Mouse (Mus musculus): ENCODE measurements around the gene 2310009B15Rik. TPM values are rescaled to one million over a fixed set of nuclear protein-coding genes. Genes with fewer than 3 reads are reported as not detected.

2310009B15Rik gene
- polyA plus RNA-seq, 2 experiments: 10.9 to 17.3 TPM

- no peaks in the 10 kb centered on the region for H3K9me3 ChIP-seq (ENCODE audit: control insufficient read depth, low read length)
- no peak overlapping the region for H3K27ac ChIP-seq
- peaks cover 0 to 2% of the 10 kb centered on the region in 2 experiments; a peak in 1 of 4 replicates for H3K4me1 ChIP-seq (replicated peaks; ENCODE audit: control insufficient read depth in 2 of 2, insufficient read depth in 2 of 2, low read length in 1 of 2)
- H3K36me3 ChIP-seq (replicated peaks; ENCODE audit: control insufficient read depth, insufficient read depth, low read depth): no peaks in the 10 kb centered on the region
- H3K4me3 ChIP-seq (ENCODE audit: insufficient read depth in 1 of 2, low read depth in 2 of 2, low read length in 2 of 2): no peak overlapping the region
- 4% methylated on average over 8 of the region's 8 CpGs for WGBS (ENCODE audit: insufficient replicate concordance)
- no peak overlapping the region for H3K9ac ChIP-seq (replicated peaks)
- DNase-seq (ENCODE audit: low read depth in 3 of 3, low spot score in 3 of 3): no peak
- peaks cover 99% of the 10 kb centered on the region for H3K27me3 ChIP-seq (ENCODE audit: control insufficient read depth, insufficient read depth, low read length)
- peak overlapping the region; percentile 40; the same call in 1 of the 2 replicates for H3K4me2 ChIP-seq (ENCODE audit: low read depth)
- no peak for ATAC-seq (ENCODE audit: insufficient read depth)
- TF ChIP-seq CTCF (IDR thresholded peaks at IDR 0.05; ENCODE audit: low read depth) (no peak), EP300 (IDR thresholded peaks at IDR 0.05; ENCODE audit: low read depth) (no peak)
These were observed 14.3 kb downstream of the 2310009B15Rik start for GRCm38 (mm10) chr1:138842315-138842714.

GRCm38 (mm10) chr1:138841306-138842095 is 15.2 kb downstream of the 2310009B15Rik start:
- Histone ChIP-seq H3K4me3 (ENCODE audit: insufficient read depth in 1 of 2, low read depth in 2 of 2, low read length in 2 of 2) (peak overlapping the region; percentile 27 to 34; a peak in 2 of 4 replicates), H3K4me2 (ENCODE audit: low read depth) (peak overlapping the region; percentile 40), H3K27me3 (ENCODE audit: control insufficient read depth, insufficient read depth, low read length) (peaks cover 100% of the 10 kb centered on the region), H3K9me3 (ENCODE audit: control insufficient read depth, low read length) (no peaks in the 10 kb centered on the region), H3K27ac (no peak overlapping the region), H3K9ac (replicated peaks) (no peak overlapping the region), H3K36me3 (replicated peaks; ENCODE audit: control insufficient read depth, insufficient read depth, low read depth) (no peaks in the 10 kb centered on the region), H3K4me1 (replicated peaks; ENCODE audit: control insufficient read depth in 2 of 2, insufficient read depth in 2 of 2, low read length in 1 of 2) (peaks cover 0 to 2% of the 10 kb centered on the region in 2 experiments; a peak in 1 of 4 replicates)
- TF ChIP-seq EP300 (IDR thresholded peaks at IDR 0.05; ENCODE audit: low read depth) (no peak), CTCF (IDR thresholded peaks at IDR 0.05; ENCODE audit: low read depth) (no peak)
- WGBS (ENCODE audit: insufficient replicate concordance): 5% methylated on average over 54 of the region's 54 CpGs
- DNase-seq (ENCODE audit: low read depth in 3 of 3, low spot score in 3 of 3): no peak
- no peak for ATAC-seq (ENCODE audit: insufficient read depth)

- Histone ChIP-seq H3K27ac (no peak overlapping the region), H3K9ac (replicated peaks) (no peak overlapping the region), H3K9me3 (ENCODE audit: control insufficient read depth, low read length) (no peaks in the 10 kb centered on the region), H3K4me2 (ENCODE audit: low read depth) (no peak overlapping the region), H3K4me3 (ENCODE audit: insufficient read depth in 1 of 2, low read depth in 2 of 2, low read length in 2 of 2) (no peak overlapping the region), H3K36me3 (replicated peaks; ENCODE audit: control insufficient read depth, insufficient read depth, low read depth) (no peaks in the 10 kb centered on the region), H3K4me1 (replicated peaks; ENCODE audit: control insufficient read depth in 2 of 2, insufficient read depth in 2 of 2, low read length in 1 of 2) (peaks cover 0 to 2% of the 10 kb centered on the region in 2 experiments; a peak in 1 of 4 replicates), H3K27me3 (ENCODE audit: control insufficient read depth, insufficient read depth, low read length) (peaks cover 97% of the 10 kb centered on the region)
- ATAC-seq (ENCODE audit: insufficient read depth) (no peak), DNase-seq (ENCODE audit: low read depth in 3 of 3, low spot score in 3 of 3) (no peak)
- TF ChIP-seq CTCF (IDR thresholded peaks at IDR 0.05; ENCODE audit: low read depth) (no peak), EP300 (IDR thresholded peaks at IDR 0.05; ENCODE audit: low read depth) (no peak)
- 10% methylated on average over 25 of the region's 25 CpGs for WGBS (ENCODE audit: insufficient replicate concordance)
These were observed 16.0 kb downstream of the 2310009B15Rik start for GRCm38 (mm10) chr1:138840440-138841305.

GRCm38 (mm10) chr1:138839809-138840430 is 16.7 kb downstream of the 2310009B15Rik start:
- Histone ChIP-seq H3K9ac (replicated peaks) (no peak overlapping the region), H3K27ac (no peak overlapping the region), H3K27me3 (ENCODE audit: control insufficient read depth, insufficient read depth, low read length) (peaks cover 95% of the 10 kb centered on the region), H3K4me3 (ENCODE audit: insufficient read depth in 1 of 2, low read depth in 2 of 2, low read length in 2 of 2) (no peak overlapping the region), H3K4me1 (replicated peaks; ENCODE audit: control insufficient read depth in 2 of 2, insufficient read depth in 2 of 2, low read length in 1 of 2) (peaks cover 0 to 2% of the 10 kb centered on the region in 2 experiments; a peak in 1 of 4 replicates), H3K9me3 (ENCODE audit: control insufficient read depth, low read length) (no peaks in the 10 kb centered on the region), H3K4me2 (ENCODE audit: low read depth) (no peak overlapping the region), H3K36me3 (replicated peaks; ENCODE audit: control insufficient read depth, insufficient read depth, low read depth) (no peaks in the 10 kb centered on the region)
- DNase-seq (ENCODE audit: low read depth in 3 of 3, low spot score in 3 of 3) (no peak), ATAC-seq (ENCODE audit: insufficient read depth) (no peak)
- TF ChIP-seq EP300 (IDR thresholded peaks at IDR 0.05; ENCODE audit: low read depth) (no peak), CTCF (IDR thresholded peaks at IDR 0.05; ENCODE audit: low read depth) (no peak)
- 7% methylated on average over 16 of the region's 16 CpGs for WGBS (ENCODE audit: insufficient replicate concordance)

Data from liver, embryonic 14.5 days (tissue).